Mouse (Mus musculus) adrenal gland (tissue): ENCODE measurements around the gene Tead1.

Experiments used
- intact Hi-C: fragments of 180-260 bp; cut with DNase I; formaldehyde crosslinking; loops from one replicate; pipeline ENCODE4 v1.15.1; 2025
- long read RNA-seq, 2 experiments: library from polyadenylated mRNA; unstranded; transcript quantifications; one replicate each; pipeline ENCODE4 v2.0.0; 2020; ENCODE audit warnings: borderline replicate concordance in 1 of 2; ENCODE audit not compliant: insufficient replicate concordance in 1 of 2

Tead1 gene
- long read RNA-seq, experiment 1, partial matches to known transcripts: 0 of 6 reads
- long read RNA-seq, experiment 1, other reads (novel, unspliced or antisense): 5 of 6 reads
- long read RNA-seq, experiment 2, partial matches to known transcripts: 0 of 10 reads
- long read RNA-seq, experiment 2, other reads (novel, unspliced or antisense): 10 of 10 reads

DNA sequence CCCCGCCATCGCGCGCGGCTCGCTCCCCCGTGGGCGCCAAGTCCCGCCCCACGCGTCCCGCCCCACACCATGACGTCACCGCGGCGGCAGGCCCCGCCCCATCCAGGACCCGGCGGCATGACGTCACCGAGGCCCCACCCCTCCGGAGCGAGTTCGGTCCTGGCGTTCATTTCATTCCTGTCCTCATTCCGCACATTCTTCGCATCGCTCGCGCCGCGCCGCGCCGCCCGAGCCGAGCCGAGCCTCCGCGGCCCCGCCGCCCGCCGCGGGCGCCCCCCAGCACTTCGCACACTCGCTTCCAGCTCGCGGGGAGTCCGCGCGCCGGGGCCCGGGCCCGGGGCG lies at the start of gene Tead1:
Gene Tead1 (plus strand): TSS at position 148 of the 342 bp plus-strand sequence.
- intact Hi-C loops: loop anchor here (5.0 to 10.0 kb wide), 2 partner anchors 207 to 274 kb away; no protein-coding TSS in a partner anchor

DNA sequence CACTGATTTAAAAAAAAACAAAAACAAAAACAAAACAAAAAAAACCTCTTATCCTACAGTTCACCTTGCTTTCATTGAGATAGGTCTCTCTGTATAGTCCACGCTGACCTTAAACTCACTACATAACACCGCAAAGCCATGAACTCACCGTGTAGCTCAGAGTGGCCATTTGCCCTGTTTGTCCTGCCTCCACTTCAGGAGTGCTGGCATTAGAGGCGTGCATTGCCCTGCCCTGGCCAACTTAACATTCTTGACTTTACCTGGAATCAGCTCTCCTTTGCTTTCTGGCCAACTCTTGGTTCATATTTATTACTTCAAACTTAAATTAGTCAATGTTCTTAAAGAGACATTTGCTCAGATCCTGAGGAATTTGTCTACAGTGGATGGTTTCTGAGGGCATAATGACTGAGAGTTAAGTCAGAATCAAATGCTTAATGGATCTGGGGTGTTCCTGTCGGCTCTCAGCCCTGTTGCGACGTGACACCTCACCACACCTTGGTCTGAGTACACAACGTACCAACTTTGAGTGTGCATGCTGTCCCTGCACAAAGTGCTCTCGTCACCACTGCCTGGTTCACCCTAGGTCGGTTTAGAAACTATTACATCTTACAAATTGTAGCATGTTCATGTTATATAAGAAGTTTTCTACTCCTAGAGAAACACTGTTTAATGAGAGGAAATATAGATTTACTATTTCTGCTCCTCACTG lies 44.5 kb upstream of the Tead1 start:
- intact Hi-C loops: no loop called here

DNA sequence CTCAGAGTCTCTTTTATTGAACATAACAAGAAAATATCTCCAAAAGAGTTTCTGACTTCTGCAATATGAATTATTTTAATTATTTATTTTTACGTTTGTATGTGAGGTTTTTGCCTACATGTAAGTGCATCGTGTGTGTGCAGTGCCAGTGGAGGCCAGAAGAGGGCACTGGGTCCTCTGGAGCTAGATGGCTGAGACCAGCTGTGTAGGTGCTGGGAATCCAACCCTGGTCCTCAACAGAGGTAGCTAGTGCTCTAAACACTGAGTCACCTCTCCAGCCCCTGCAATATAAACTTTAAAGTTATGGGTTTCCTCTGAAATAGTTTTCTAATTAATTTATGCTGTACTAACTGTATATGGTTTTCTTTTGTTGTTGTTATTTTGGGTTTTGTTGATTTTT lies 43.2 kb upstream of the Tead1 start:
- intact Hi-C loops: no loop called here

GRCm38 (mm10) chr7:112643866-112644543 lies 35.1 kb upstream of the Tead1 start:
- intact Hi-C loops: no loop called here

- intact Hi-C loops: no loop called here
These were observed 34.4 kb upstream of the Tead1 start for GRCm38 (mm10) chr7:112644701-112645100.

DNA sequence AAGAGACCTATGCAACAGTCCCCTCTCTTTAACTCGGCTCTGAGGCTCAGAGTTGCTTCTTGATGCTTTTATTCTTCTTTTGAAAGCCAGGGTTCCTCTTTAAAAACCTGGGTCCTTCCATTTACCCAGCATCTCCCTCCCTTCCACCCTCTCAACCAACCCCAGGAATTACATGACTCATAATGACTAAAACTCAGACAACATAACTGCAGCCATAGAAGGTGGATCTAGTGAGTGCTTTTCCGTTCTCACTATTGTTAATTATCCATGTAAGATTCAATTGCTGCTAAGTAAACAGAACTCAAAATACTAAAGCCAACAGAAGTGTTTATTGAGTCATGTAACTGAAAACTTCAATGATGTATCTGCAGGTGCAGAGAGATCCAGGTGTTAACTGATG lies 33.4 kb upstream of the Tead1 start:
- intact Hi-C loops: no loop called here

GRCm38 (mm10) chr7:112647417-112647816 lies 31.7 kb upstream of the Tead1 start:
- intact Hi-C loops: no loop called here

GRCm38 (mm10) chr7:112656141-112656662 lies 22.9 kb upstream of the Tead1 start:
- intact Hi-C loops: no loop called here

DNA sequence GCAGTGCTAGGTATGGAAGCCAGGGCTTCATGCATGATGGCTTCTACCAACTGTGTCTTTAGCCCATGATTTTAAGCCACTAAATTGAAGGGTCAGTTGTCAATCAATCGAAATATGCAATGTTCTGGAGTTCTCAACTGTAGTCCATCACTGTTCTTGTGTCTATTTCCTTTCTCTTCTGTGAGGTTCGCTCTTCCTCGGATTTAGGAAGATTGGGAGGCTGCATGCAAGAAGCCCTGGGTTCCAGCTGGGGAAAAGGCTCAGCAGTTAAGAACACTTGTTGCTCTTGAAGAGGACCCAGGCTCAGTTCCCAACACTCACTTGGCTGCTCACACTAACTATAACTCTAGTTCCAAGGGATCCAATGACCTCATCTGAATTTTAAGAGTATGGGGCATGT lies 20.2 kb upstream of the Tead1 start:
- intact Hi-C loops: no loop called here

- intact Hi-C loops: loop anchor here (5.0 kb wide), 1 partner anchor 183 kb away; no protein-coding TSS in a partner anchor
These were observed 19.3 kb upstream of the Tead1 start for GRCm38 (mm10) chr7:112659816-112660215.

DNA sequence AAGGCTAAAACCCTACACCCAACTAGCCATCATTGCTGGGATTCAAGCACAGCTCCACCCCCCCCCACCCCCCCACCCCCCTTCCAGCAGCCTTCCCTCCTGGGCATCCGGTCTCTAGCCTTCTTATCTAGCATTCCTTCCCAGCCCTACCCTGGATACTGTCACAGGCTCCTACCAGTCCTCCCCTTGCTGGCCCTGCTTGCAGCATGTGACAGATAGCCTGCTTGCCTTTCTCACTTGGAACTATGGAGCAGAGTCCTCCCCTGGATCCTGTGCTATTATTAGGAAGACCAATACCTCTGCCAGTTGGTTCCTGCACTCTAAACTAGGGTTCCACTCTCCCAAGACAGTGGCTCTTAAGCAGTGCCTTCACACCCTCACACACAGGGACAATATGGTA lies 18.8 kb upstream of the Tead1 start:
- intact Hi-C loops: loop anchor here (5.0 kb wide), 1 partner anchor 183 kb away; no protein-coding TSS in a partner anchor

GRCm38 (mm10) chr7:112662398-112663313 lies 16.5 kb upstream of the Tead1 start:
- intact Hi-C loops: loop anchor here (5.0 kb wide), 1 partner anchor 185 kb away; no protein-coding TSS in a partner anchor

GRCm38 (mm10) chr7:112663314-112663966 lies 15.7 kb upstream of the Tead1 start:
- intact Hi-C loops: loop anchor here (5.0 kb wide), 1 partner anchor 186 kb away; no protein-coding TSS in a partner anchor

DNA sequence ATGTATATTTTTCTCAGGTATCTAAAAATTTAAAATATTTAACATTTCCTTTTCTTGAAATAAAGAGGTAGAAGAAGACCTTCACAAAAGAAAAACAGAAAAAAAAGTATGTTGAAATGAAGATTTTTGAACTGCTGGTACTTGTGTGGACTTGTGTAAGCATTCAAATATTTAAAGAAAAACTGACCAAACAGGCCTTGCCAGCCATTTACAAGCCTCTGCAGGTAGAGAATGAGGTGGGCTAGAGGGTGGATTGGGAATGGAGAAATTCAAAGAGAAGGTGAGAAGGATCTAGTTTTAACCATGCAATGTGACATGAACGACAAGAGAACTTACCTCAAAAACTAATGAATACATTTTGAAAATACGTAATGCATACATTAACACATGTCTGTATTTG lies 9.1 kb upstream of the Tead1 start:
- intact Hi-C loops: loop anchor here (10.0 kb wide), 1 partner anchor 265 kb away; no protein-coding TSS in a partner anchor

DNA sequence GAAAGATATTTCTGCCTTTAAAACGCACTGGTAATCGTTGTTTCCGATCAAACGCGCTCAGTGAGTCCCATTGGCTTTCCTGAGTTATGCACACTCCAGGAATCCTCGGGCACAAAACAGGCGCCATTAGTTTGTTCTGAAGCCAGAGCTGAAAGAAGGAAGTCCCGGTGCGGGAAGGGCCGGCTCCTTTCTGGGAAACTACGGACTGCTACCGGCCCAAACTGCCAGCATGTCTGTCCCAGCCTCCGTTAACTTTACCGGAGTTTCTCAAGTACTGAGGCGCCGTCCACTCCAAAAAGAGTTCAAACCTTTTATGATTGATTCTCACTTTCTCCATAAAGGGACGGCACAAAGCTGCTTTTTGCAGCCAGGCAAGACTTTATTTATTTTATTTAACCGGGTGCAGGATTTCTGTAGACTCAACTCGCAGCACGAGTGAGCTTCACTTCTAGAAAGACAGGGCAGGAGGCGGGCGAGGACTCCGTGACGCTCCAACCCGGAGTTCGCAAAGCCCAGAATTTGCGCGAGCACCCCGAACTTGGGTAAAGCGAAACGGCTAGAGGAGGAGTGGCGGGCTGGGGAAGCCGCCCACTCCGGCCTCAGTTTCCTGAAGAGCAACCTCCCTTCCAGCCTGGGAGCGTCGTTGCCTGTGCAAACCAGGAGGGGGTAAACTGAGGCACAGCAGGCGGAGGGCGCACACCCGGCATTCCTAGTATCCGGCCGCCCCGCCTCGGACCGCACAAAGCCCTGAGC lies 524 bp upstream of the Tead1 start:
- intact Hi-C loops: loop anchor here (5.0 to 10.0 kb wide), 2 partner anchors 206 to 274 kb away; no protein-coding TSS in a partner anchor

DNA sequence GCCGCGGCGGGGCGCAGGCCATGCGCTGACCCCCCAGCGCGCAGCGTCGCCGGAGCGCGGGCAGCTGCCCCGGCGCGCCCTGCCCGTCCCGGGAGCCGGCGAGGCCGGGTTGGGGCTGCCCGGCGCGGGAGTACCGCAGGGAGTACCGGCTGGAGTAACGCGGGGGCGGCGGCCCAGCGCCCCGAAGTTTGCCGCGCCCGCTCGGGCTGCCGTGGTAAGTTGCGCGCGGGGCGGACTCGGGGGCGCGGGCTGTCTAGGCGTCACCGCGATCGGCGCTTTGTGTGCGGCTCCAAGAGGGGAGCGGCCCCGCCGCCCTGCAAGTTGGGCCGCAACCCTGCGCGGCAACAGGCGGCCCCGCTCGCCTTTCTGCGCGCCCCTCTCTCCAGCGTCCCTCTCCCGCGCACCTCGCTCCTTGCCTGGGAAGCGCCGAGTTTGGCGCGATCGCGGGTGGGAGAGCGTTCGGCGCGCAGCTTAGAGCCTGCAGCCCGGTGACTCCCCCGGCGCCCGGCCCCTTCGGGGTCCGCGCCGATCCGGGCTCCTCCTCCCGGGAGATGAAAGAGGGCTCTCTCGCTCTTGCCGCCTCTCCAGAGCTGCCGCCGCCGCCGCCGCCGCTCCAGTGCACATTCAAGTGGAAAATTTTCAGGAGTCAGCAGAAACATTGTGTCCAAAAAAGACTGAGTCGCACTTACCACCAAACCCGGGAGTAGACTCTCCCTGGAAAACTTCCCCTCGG lies 561 bp downstream of the Tead1 start:
- intact Hi-C loops: loop anchor here (5.0 to 10.0 kb wide), 4 partner anchors 83 to 275 kb away; no protein-coding TSS in a partner anchor

GRCm38 (mm10) chr7:112680498-112681251 lies 1.6 kb downstream of the Tead1 start:
- intact Hi-C loops: loop anchor here (5.0 kb wide), 2 partner anchors 82 to 187 kb away; no protein-coding TSS in a partner anchor
